Mouse (Mus musculus): ENCODE data around the gene Slc6a11. TPM values are rescaled to one million over a fixed set of nuclear protein-coding genes. Genes with fewer than 3 reads are reported as not detected.

The Slc6a11 gene
- polyA plus RNA-seq, 1 experiment from 2014 or later = 19.9 TPM

GRCm38 (mm10) chr6:114272279-114272678 is 141.2 kb downstream of the Slc6a11 start:
- Histone ChIP-seq H3K9me3 (no peaks in the 10 kb centered on the region), H3K4me1 (replicated peaks) (peaks cover 44% of the 10 kb centered on the region), H3K27me3 (peaks cover 6% of the 10 kb centered on the region; the same call in 1 of the 2 replicates), H3K4me2 (no peak overlapping the region), H3K36me3 (no peaks in the 10 kb centered on the region), H3K27ac (no peak overlapping the region), H3K4me3 (no peak overlapping the region), H3K9ac (no peak overlapping the region)
- WGBS = 76% methylated on average over 15 of the region's 15 CpGs
- ATAC-seq (ENCODE audit: low FRiP score) = no peak

GRCm38 (mm10) chr6:114273997-114274728 is 143.1 kb downstream of the Slc6a11 start:
- Histone ChIP-seq H3K9me3 (no peaks in the 10 kb centered on the region), H3K27ac (peak overlapping the region; percentile 76), H3K36me3 (no peaks in the 10 kb centered on the region), H3K27me3 (peaks cover 6% of the 10 kb centered on the region; the same call in 1 of the 2 replicates), H3K4me1 (replicated peaks) (peaks cover 39% of the 10 kb centered on the region), H3K4me3 (no peak overlapping the region), H3K9ac (no peak overlapping the region), H3K4me2 (no peak overlapping the region)
- peak; percentile 64 for ATAC-seq (ENCODE audit: low FRiP score)
- WGBS = 40% methylated on average over 14 of the region's 14 CpGs

GRCm38 (mm10) chr6:114275800-114276199 is 144.8 kb downstream of the Slc6a11 start:
- Histone ChIP-seq H3K36me3 (no peaks in the 10 kb centered on the region), H3K4me3 (no peak overlapping the region), H3K4me1 (replicated peaks) (peaks cover 33% of the 10 kb centered on the region), H3K9ac (no peak overlapping the region), H3K9me3 (no peaks in the 10 kb centered on the region), H3K27me3 (peaks cover 9% of the 10 kb centered on the region; the same call in 1 of the 2 replicates), H3K27ac (no peak overlapping the region), H3K4me2 (no peak overlapping the region)
- no peak for ATAC-seq (ENCODE audit: low FRiP score)
- WGBS = 59% methylated on average over 8 of the region's 8 CpGs

DNA sequence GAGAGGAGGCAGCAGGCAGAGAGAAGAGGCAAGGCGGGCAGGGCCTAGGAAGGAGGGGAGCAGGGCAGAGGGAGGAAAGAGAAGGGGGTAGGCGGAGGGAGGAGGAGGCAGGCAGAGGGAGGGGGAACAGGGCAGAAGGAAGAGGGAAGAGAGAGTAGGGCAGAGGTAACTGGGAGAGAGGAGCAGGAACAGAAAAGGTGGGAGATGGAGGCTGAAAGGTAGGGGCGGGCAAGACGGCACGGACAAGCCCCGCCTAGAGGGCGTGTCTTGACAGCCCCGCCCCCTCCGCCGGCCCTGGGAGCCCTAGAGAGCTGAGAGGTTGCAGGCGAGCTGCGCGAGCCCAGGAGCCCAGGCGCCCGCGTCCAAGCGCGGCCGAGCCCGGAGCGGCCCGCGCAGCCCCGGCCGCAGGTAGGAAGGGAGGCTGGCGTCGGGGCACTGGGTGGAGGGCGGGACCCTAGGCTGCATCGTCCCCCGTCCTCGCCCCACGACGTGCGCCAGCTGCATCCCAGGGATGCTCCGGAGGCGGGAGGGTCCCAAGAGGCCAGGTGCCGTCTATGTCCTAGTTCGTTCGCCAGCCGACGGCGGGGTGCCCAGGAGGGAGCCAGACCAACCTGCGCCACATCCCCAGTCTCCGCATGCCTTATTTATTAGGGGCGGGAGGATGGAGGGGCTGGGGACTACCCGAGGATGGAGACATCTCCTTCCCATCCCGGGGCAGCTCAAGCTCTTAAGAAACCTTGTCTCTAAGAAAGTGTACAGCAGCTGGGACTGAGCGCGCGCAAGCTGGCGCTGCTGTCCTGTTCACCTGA is 151.6 kb downstream of the Slc6a11 start, which contains the start of gene Slc6a1:
TSS of gene Slc6a1 (plus strand) at position 167 of the 809 bp plus-strand sequence.
- Histone ChIP-seq H3K4me3 (peak within 1 kb of the TSS; percentile 75), H3K4me1 (replicated peaks) (peaks cover 56% of the 10 kb centered on the region), H3K27me3 (peaks cover 28% of the 10 kb centered on the region), H3K27ac (peak within 1 kb of the TSS; percentile 88), H3K9me3 (no peaks in the 10 kb centered on the region), H3K4me2 (peak within 1 kb of the TSS; percentile 65), H3K9ac (peak within 1 kb of the TSS; percentile 93), H3K36me3 (no peaks in the 10 kb centered on the region)
- peak; percentile 94 for ATAC-seq (ENCODE audit: low FRiP score)
- 1% methylated on average over 43 of the region's 51 CpGs for WGBS

DNA sequence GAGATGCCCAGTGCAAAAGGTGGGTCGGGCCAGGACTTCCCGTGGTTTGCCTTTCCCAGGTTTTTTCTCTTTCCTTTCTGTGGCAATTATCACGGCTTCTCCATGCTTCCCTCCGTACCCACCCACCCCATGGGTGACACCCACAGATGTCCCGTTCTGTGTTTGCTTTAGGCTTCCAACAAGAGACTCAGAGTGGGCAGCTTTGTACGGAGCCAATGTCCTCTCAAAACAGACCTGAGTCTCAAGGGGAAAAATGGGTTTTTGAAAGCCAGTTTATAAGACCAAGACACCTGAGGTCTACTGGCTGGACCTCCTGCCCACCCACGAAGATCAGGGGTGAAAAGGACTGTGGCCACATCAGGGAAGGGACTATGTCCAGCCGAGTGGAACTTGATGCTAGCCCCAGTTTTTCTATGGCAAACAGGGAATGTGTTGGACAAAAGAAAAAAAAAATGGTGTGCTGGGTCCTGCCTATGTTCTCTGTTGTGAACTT is 152.3 kb downstream of the Slc6a11 start:
- ATAC-seq (ENCODE audit: low FRiP score) = no peak; the same call in 1 of the 2 replicates
- H3K9ac ChIP-seq = peak overlapping the region; percentile 93
- H3K4me2 ChIP-seq = peak overlapping the region; percentile 65
- 5% methylated on average over 8 of the region's 8 CpGs for WGBS
- peaks cover 62% of the 10 kb centered on the region for H3K4me1 ChIP-seq (replicated peaks)
- H3K4me3 ChIP-seq = peak overlapping the region; percentile 75
- no peaks in the 10 kb centered on the region for H3K36me3 ChIP-seq
- peak overlapping the region; percentile 88 for H3K27ac ChIP-seq
- peaks cover 28% of the 10 kb centered on the region for H3K27me3 ChIP-seq
- no peaks in the 10 kb centered on the region for H3K9me3 ChIP-seq

GRCm38 (mm10) chr6:114283927-114284703 is 153.1 kb downstream of the Slc6a11 start:
- H3K27me3 ChIP-seq = peaks cover 28% of the 10 kb centered on the region
- peak overlapping the region; percentile 93 for H3K9ac ChIP-seq
- H3K4me3 ChIP-seq = peak overlapping the region; percentile 75
- 38% methylated on average over 10 of the region's 10 CpGs for WGBS
- H3K36me3 ChIP-seq = no peaks in the 10 kb centered on the region
- ATAC-seq (ENCODE audit: low FRiP score) = no peak
- H3K4me2 ChIP-seq = peak overlapping the region; percentile 65
- peaks cover 68% of the 10 kb centered on the region for H3K4me1 ChIP-seq (replicated peaks)
- H3K9me3 ChIP-seq = no peaks in the 10 kb centered on the region
- H3K27ac ChIP-seq = peak overlapping the region; percentile 88

GRCm38 (mm10) chr6:114285424-114285823 is 154.4 kb downstream of the Slc6a11 start:
- Histone ChIP-seq H3K9ac (peak overlapping the region; percentile 51), H3K36me3 (no peaks in the 10 kb centered on the region), H3K4me1 (replicated peaks) (peaks cover 82% of the 10 kb centered on the region), H3K27ac (peak overlapping the region; percentile 18; the same call in 1 of the 2 replicates), H3K4me3 (peak overlapping the region; percentile 75), H3K9me3 (no peaks in the 10 kb centered on the region), H3K4me2 (peak overlapping the region; percentile 65), H3K27me3 (peaks cover 25% of the 10 kb centered on the region)
- WGBS = 32% methylated on average over 4 of the region's 4 CpGs
- ATAC-seq (ENCODE audit: low FRiP score) = no peak

GRCm38 (mm10) chr6:114289106-114289505 is 158.1 kb downstream of the Slc6a11 start:
- Histone ChIP-seq H3K4me3 (no peak overlapping the region), H3K27me3 (0 out of 2 replicates have a peak, but pooled peaks cover 13% of the 10 kb centered on the region), H3K4me2 (peak overlapping the region; percentile 35), H3K27ac (peak overlapping the region; percentile 94), H3K9me3 (no peaks in the 10 kb centered on the region), H3K36me3 (no peaks in the 10 kb centered on the region), H3K4me1 (replicated peaks) (peaks cover 98% of the 10 kb centered on the region), H3K9ac (peak overlapping the region; percentile 30)
- 9% methylated on average over 7 of the region's 7 CpGs for WGBS
- peak; percentile 34; the same call in 1 of the 2 replicates for ATAC-seq (ENCODE audit: low FRiP score)

DNA sequence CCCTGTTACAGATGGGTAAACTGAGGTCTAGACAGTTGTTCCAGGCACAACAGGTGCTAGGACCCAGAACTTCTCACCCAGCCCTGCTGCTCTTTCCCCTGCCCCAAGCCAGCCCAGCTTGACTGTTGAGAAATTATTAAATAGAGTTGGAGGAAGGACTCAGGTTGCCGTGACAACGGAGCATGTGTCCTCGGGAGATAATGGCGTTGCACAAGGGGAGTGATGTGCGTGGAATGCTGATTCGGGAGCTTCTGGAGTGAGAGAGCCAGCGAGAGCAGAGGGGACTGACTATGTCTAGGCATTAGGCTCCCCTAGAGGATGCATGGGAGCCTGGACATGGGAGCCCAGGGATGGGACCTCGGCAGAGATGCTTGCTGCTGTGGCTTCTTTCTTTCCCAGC is 159.1 kb downstream of the Slc6a11 start:
- 17% methylated on average over 8 of the region's 8 CpGs for WGBS
- Histone ChIP-seq H3K4me1 (replicated peaks) (peaks cover 98% of the 10 kb centered on the region), H3K4me2 (peak overlapping the region; percentile 42), H3K36me3 (no peaks in the 10 kb centered on the region), H3K4me3 (no peak overlapping the region), H3K27ac (peak overlapping the region; percentile 94), H3K27me3 (0 out of 2 replicates have a peak, but pooled peaks cover 6% of the 10 kb centered on the region), H3K9me3 (no peaks in the 10 kb centered on the region), H3K9ac (peak overlapping the region; percentile 60; the same call in 1 of the 2 replicates)
- ATAC-seq (ENCODE audit: low FRiP score) = peak; percentile 74

DNA sequence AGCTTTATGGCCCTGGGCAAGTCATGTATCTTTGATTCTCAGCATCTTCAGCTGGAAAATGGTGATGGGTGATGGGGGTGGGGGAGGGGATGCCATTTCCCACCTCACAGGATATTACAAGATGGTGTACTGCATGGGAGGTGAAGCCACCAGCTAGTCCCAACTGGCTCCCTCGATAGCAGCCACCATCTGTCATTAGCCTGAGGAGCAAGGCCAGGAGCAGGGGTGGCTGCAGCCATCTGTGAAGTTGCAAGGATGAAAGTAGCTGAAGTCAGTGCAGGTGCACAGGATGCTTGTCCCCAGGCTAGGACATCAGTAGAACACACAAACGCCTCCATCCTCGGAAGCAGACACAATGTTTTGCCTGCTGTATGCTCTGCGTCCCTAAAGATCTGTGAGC is 159.9 kb downstream of the Slc6a11 start:
- Histone ChIP-seq H3K27ac (peak overlapping the region; percentile 94), H3K4me3 (no peak overlapping the region), H3K4me1 (replicated peaks) (peaks cover 98% of the 10 kb centered on the region), H3K27me3 (0 out of 2 replicates have a peak, but pooled peaks cover 5% of the 10 kb centered on the region), H3K36me3 (no peaks in the 10 kb centered on the region), H3K9me3 (no peaks in the 10 kb centered on the region), H3K9ac (peak overlapping the region; percentile 60), H3K4me2 (peak overlapping the region; percentile 42)
- peak; percentile 36; the same call in 1 of the 2 replicates for ATAC-seq (ENCODE audit: low FRiP score)
- 22% methylated on average over 4 of the region's 4 CpGs for WGBS

- 47% methylated on average over 5 of the region's 5 CpGs for WGBS
- H3K9ac ChIP-seq = peak overlapping the region; percentile 60
- H3K27ac ChIP-seq = peak overlapping the region; percentile 94
- no peaks in the 10 kb centered on the region for H3K36me3 ChIP-seq
- no peak for ATAC-seq (ENCODE audit: low FRiP score)
- 0 out of 2 replicates have a peak, but pooled peaks cover 3% of the 10 kb centered on the region for H3K27me3 ChIP-seq
- H3K4me1 ChIP-seq (replicated peaks) = peaks cover 98% of the 10 kb centered on the region
- no peaks in the 10 kb centered on the region for H3K9me3 ChIP-seq
- H3K4me3 ChIP-seq = no peak overlapping the region
- H3K4me2 ChIP-seq = peak overlapping the region; percentile 42
Observed at GRCm38 (mm10) chr6:114291396-114291795, 160.4 kb downstream of the Slc6a11 start.

All from hindbrain, embryonic 13.5 days (tissue).